Mouse (Mus musculus): ENCODE data around the gene Jak3. TPM values are rescaled to one million over a fixed set of nuclear protein-coding genes. Genes with fewer than 3 reads are reported as not detected.
A peak's percentile ranks its signal among the peaks of the same experiment; 100 is the strongest.
"Not testable (repeated sequence)": the region's sequence is repeated elsewhere in the genome, so short reads cannot be mapped to it uniquely, and the experiment has no call there.

Jak3 gene
- total RNA-seq, 2 experiments from 2014 or later: 5.0 to 6.5 TPM

DNA sequence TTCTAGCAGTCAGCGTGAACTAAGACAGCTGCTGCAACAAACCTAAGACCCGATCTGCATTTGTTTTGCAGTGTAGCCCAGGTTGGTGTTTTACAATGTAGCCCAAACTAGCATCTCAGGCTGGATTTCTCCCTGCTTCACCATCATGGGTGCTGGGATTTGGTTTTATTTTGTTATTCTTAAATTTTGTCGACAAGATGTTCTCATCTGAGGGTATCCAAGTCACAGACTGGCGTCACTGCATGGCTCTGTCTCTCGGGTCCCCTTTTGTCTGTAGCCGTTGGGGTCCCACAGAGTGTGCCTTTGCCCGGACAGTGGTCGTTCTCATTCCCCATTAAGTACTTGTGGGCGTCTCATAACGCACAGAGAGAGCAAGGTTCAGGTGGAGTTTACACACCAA lies 8.6 kb downstream of the Jak3 start:
- no peak for DNase-seq (ENCODE audit: low spot score in 2 of 2)

DNA sequence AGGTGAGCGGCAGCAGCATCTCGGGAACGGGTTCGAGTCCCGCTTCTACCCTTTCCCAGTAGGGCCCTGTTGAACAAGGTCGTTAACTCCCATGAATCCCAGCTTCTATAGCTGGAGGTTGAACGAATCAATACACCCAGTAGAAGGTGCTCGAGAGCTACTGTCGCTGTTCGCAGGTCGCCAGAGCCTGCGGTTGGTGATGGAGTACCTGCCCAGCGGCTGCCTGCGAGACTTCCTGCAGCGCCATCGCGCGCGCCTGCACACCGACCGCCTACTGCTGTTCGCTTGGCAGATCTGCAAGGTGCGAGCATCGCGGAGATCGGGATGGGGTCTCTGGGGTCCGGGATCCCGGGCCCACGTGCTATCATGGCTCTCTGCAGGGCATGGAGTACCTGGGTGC lies 9.5 kb downstream of the Jak3 start:
- DNase-seq (ENCODE audit: low spot score in 2 of 2): no peak

DNA sequence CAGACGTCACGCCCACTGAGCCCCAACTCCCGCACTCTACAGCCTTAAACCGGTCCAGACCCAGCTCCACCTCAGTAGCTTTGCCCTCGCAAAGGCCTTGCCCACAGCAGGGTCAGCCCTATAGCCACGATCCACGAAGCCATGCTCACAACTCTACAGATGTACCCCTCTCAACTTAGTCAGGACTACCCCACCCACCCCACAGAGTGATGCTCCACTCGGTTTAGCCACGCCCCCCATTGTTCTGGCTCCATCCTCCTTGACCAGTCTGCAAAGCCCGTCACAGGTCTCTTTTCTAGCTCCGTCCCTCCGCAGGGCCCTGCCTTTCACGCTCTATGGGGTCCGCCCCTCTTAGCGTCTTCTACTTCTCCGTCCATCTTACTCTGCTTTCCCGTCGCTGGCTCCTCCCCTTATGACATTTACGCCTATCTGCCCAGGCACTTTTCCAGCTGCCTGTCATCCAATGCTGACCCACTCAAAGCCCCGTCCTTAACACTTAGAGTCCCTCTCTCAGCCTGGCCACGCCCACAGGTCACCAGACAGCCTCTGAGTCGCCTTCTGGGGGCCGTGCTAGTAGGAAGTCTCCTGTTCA lies 10.1 kb downstream of the Jak3 start:
- no peak for DNase-seq (ENCODE audit: low spot score in 2 of 2)

DNA sequence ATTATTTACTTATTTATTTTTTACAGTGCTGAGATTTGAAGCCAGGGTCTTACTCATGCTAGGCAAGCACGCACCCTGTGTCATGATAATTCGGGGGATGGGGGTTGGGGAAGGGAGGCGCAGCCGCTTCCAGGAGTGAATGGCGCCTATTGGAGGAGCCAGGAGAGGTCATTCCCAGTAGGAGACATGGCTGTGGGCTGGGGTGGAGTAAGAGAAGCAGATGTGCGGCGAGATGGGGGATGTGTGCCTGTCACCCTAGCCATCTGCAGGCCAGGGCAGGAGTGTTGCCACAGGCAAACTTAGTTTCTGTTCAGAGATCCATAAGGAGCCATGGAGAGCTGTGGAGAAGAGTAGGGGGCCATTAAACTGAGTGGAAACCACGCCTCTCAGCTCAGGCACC lies 11.5 kb downstream of the Jak3 start:
- DNase-seq (ENCODE audit: low spot score in 2 of 2): no peak

DNA sequence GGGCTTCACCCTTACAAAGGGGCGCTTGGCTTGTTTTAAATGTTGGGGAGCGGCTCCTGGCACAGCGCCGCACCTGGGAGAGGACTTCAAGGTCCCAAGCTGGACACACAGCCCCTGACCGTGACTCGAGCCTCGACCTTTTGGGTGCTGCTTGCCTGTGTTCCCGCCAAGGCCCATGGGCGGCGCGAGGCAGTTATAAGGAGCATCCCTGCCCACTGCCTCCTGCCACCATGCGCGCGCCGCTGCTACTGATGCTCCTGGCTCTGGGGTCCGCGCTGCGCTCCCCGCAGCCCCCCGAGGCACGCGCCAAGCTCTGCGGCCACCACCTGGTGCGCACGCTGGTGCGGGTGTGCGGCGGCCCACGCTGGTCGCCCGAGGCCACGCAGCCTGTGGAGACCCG lies 12.9 kb downstream of the Jak3 start, which contains the start of gene Insl3:
Gene Insl3 (plus strand): TSS at position 187 of the 400 bp plus-strand sequence.
- DNase-seq (ENCODE audit: low spot score in 2 of 2): no peak

DNA sequence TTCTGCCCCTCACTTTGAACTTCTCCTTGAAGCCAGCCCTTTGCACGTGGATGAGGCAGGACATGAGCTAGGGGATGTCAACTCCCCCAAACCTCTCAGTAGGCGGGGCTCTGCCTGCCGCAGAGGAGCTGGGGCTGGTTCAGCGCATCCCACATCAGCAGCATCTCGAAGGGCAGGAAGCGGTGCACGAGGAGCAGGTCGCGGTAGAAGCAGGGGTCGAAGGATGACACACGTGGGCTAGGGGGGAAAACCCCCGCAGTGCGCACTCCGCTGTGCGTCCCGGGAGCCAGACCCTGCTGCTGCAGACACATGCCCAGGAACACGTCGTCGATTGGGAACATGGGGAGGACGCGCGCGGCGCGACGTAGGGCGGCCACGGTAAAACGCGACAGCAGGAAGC lies 16.4 kb downstream of the Jak3 start:
- DNase-seq (ENCODE audit: low spot score in 2 of 2): no peak

DNA sequence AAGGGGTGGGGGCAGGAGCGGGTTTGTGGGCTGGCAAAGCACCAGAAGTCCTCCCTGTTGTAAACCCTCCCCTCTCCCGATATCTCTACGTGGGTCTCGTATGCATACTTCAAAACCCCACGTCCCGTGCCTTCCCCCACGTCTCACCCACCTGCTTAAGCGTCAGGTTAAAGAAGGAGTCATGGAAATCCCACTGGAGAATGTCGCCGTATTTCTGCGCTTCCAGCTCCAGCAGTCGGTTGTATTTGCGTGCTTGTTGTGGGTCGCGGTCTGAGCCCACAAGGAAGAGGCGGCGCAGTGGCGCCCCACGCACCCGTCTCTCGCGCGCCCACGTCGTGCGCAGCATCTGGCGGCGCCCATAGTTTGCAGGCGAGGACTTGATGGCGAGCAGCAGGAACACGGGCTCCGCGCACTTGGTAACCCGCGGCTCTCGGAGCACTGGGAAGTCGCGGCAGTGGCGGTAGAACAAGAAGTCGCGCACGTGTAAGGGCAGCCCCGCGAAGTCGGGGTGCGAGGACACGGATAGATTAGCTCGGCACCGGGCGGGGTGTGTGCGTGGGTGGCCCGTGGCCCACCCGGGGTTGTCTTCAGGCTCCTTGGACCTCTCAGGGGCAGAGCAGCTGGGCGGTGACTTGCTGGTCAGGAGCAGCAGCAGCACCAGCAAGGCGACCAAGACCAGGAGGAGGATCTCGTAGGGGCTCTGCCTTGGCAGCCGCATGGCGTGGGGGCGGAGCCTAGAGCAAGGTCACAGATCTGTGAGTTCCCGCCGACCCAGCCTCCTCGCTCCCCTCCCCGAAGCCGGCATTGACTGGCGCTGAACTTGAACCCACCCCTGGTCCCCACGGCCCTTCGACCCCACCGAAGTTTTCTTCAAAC lies 17.3 kb downstream of the Jak3 start:
- no peak for DNase-seq (ENCODE audit: low spot score in 2 of 2)

DNA sequence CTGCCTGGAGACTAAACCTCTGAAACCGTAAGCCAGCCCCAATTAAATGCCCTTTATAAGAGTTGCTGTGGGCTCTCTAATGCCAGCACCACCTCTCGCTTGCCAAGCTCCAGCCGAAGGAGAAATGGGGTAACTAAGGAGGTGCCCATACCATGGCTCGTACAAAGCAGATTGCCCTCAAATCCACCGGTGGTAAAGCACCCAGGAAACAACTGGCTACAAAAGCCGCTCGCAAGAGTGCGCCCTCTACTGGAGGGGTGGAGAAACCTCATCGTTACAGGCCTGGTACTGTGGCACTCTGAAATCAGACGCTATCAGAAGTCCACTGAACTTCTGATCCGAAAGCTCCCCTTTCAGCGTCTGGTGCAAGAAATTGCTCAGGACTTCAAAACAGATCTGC lies 19.4 kb downstream of the Jak3 start:
- not testable (repeated sequence) for DNase-seq (ENCODE audit: low spot score in 2 of 2)

DNA sequence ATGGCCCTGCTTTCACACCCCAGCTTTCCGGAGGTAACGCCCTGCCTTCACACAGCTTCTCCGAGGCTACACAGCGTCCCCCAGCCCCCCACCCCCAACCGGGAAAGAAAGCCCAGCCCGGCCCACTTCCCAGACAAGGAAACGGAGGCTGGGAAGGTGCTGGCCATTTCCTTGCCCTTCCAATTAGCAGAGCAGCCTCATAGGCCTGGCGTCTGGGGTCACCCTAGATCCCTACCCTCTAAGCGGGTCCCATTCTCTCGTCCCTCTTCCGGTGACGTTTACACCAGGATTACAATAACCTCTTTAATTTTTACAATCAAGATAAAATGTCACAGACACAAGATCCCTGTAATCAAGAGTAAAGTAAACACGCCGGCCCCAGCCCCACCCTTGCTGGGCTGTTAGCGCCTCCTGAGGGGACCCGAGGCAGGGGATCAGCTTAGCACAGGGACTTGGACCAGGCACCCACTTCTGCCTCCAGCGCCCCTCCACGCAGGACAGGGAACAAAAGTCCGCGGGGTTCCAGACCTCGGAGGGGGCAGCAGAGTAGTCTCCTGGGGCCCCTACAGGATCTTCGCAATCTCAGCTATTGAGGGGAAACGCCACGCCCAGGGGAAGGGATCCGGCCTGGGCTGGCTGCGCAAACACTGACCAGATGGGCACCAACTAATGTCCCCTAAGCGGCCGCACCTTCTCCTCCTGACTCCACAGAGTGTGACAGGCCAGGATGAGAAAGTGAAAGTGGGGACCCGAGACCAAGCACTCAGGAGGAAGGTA lies 24.6 kb downstream of the Jak3 start:
- no peak for DNase-seq (ENCODE audit: low spot score in 2 of 2)

DNA sequence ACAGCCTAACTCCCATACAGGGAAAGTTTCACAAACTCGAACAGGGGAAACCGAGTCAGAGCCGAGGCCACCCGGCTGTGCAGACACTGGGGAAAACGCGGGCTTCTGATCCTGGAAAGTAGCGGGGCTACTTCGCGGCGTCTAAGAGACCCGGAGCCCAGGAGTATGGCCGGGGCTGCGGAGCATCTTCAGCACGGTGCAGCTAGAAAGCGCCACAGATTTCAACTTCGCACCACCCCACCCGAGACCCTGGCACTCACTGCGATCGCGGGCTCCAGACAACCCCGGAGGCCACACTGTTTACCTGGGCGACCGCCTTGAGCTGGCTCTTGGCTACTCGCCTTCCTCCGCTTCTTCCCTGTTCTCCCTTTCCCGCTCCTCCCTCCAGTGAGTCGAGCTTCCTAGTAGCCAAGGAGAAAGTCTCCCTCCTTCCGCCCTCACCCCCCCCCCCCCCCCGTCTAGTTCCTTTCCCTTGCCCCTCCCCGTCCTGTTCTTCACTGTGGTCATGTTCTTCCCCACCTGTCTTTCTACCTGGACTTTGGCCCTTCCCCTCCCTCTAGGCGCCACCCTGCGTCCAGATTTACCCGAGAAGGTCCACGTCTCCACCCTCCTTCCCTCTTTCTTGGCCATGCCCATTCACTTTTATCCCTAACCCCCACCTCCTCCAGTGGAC lies 25.5 kb downstream of the Jak3 start, which contains the start of gene B3gnt3:
Gene B3gnt3 (minus strand): TSS at position 376 of the 673 bp plus-strand sequence.
- no peak for DNase-seq (ENCODE audit: low spot score in 2 of 2)

DNA sequence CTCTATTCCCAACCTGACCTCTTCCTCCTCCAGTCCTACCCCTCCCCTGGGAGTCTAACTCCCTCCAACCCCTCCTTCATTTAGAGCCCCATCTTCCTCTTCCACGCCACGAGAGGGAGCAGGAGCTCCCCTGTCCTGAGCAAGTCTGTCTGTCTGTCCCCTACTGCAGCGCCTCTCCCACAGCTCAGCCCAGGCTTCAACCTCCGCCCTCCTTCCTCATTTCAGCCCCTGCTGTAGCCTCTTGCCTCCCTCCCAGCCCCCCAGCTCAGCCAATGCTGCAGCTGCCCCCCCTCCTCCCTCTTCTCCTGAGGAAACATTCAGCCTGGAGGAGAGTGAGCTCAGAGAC lies 26.0 kb downstream of the Jak3 start:
- no peak for DNase-seq (ENCODE audit: low spot score in 2 of 2)

DNA sequence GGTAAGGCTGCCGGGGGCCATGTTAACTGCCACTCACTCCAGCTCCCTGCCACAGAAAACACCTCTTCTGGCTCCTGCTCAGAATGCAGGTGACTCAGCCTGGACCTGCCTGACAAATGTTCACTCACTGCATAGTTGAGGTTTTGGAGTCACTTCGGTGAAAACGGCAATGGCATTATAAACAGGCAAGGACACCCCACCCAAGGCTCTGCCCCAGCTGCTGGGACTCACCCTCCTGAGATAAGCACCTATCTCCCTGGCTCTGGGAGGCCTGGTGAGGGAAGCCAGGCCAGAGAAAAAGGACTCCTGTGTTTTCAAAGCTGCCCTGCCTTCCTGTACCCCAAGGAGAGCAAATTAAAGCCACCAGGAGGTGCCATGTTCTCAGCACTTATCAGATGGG lies 26.8 kb downstream of the Jak3 start:
- DNase-seq (ENCODE audit: low spot score in 2 of 2): no peak

DNA sequence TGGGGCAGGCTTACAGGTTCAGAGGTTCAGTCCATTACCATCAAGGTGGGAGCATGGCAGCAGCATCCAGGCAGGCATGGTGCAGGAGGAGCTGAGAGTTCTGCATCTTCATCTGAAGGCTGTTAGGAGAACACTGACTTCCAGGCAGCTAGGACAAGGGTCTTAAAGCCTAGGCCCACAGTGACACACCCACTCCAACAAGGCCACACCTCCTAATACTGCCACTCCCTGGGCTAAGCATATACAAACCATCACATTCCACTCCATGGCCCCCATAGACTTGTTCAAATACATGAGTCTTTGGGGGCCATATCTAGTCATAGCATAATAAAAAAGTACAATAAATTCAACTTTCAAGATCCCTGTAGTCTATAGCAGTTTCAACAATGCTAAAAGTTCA lies 27.3 kb downstream of the Jak3 start:
- DNase-seq (ENCODE audit: low spot score in 2 of 2): not testable (repeated sequence)

DNA sequence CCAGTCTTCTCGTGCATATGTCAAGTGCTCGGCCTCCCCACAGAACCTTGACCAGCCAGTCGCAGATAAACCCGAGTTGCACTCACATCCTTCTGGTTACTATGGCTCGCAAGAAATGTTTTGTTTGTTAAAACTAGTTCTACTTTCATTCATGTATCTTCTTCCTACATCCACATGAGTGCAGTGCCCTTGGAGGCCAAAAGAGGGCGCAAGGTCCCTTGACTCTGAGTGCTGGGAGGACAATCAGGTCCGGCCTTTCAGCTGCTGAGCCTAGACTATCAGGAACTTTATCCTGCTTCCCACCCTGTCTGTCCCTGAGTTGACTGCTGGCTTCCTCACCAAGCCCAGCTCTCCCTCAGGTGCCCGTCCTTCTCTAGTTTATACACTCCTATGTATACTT lies 31.8 kb downstream of the Jak3 start:
- DNase-seq (ENCODE audit: low spot score in 2 of 2): no peak

DNA sequence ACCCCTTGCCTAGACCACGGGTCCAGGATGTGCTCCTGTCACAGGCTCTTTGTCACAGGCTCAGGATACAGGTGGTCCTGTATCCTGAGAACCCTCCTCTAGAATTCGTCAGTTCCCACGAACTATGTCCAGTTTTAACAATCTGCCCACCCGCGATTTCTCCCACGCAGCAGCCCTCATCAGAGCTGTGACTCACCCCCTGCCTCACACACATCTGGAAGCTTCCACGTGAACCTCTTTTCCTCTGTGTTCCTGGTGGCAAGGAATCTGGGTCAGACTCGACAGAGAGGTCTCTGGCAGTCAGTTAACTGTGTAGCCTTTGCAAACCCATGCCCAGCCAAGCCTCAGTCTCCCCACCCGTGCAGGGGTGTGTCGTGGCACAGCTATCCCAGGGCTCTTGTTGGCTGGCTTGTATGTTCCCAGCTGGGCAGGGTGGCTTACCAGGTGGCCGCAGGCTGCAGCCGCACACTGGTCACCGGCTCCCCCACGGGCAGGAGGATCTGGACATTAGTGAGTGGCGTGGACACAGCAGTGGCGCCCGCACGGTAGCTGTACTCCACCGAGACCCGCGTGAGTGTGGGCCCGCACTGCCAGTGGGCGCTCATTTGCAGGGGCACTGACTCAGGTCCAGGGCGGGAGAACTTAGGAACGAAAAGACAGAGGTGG lies 33.2 kb downstream of the Jak3 start:
- no peak for DNase-seq (ENCODE audit: low spot score in 2 of 2)

DNA sequence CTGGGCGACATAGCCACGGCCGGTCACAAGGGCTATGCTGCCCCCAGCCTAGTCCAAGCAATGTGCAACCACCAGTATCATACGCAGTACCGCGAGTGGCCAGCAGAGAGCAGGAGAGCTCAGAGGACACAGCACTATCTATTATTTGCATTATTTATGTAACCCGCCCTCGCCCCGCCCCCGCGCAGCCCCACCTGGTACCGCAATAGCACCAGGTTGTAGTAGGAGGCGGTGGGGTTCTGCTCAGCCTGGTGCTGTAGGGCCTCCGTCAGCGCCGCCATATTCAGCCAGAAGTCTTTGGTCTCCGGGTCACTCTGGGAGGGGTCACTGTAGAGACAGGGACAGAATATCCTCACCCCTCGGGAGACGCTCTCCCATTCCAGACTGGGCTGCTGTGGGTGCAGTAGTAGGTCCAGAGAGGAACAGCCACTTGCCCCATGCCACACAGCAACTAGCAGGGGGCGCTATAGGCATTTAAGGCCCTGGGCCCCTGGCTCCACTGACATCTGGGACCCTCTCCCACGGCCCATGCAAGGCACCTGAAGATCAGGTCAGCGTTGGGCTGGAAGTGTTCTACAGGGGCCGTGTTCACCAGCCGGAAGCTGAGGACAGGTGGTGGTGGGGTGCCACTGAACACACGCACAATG lies 33.8 kb downstream of the Jak3 start:
- peak in 1 of 2 experiments; percentile 73 for DNase-seq (ENCODE audit: low spot score in 2 of 2)

DNA sequence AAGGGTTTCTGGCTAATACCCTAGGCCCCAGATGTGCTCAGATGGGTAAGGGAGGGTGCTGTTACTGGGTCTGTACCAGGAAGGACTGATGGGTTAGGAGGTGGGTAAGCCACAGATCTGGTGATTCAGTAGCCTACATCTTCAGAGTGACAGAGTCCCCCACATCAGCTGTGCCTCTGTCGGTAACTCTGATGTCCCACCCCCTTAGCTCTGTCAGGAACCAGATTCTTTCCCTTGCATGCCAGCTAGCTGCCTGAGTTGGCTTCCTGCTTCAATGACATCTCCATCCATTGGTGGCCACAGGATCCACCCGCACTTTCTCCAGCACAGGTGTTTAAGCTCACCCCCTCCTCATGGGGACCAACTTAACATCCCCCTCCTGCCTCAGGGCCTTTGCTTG lies 35.5 kb downstream of the Jak3 start:
- no peak for DNase-seq (ENCODE audit: low spot score in 2 of 2)

DNA sequence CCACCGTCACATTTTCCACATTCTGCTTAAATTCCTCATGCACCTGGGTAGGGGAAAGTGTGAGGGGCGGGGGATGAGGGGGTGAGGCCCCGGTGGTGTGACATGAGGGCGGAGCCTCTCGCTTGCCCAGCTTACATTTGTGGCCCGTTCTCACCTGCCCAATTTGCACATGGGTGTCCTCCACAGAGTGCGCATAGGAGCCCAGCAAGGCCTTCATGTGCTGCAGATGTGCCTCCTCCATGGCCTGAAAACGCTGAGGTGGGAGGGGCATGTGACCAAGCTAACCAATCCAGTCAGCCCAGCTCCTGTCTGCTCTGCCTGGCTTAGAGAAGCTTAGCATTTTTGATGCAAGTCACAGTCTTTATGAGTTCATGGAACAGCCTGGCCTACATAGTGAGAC lies 39.4 kb downstream of the Jak3 start:
- DNase-seq (ENCODE audit: low spot score in 2 of 2): no peak

DNA sequence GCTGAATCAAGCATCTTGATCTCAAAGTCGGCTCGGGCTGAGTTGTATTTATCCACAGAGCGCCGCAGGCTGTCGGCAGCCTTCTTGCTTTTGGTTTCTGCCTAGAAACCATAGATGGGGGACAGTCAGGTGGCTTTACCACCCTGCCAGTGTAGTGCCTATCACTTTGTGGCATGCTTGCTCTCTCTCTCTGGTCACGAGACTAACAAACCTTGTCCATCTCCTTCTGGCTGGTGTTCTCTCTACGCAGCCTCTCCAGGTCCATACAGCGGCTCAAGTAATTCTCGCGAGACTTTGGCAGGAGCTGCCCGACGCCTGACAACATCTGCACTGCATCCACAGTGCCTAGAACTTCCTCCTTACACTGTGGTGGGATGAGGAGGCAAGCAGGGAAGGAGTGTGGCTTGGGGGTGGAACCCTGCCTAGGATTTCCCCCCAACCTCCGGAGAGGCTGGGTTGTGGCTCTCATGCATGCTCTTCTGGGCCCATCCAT lies 40.5 kb downstream of the Jak3 start:
- no peak for DNase-seq (ENCODE audit: low spot score in 2 of 2)

DNA sequence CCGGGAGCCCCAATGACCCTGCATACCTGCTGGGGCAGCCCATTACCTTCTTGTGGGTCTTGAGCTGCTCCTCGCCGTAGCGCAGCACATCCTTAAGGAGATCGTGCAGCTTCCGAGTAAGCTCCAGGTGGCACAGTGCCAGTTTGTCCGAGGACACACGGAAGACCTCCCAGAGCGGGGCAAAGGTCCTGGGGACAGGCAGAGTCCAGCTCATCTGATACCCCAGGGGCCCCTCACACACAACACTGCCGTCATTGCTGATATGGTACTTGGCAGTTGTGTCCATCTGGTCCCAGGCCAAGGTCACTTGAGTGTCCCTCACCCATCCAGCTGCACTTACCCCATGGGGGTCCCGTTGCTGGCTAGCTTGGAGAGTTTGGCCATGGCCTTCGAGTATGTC lies 41.0 kb downstream of the Jak3 start:
- DNase-seq (ENCODE audit: low spot score in 2 of 2): no peak

All from gastrocnemius, postnatal 4 days (tissue).